Mouse (Mus musculus) heart, postnatal 4 days (tissue): Measurements from ENCODE around the gene Usp32. TPM values are rescaled to one million over a fixed set of nuclear protein-coding genes. Genes with fewer than 3 reads are reported as not detected.

ENCODE experiments used
- DNase-seq: peaks from one replicate; pipeline ENCODE4 v3.0.0; 2021
- total RNA-seq, 2 experiments: library from RNA; stranded (reverse); gene quantifications; 2 replicates each; pipeline ENCODE4 v1.2.3; 2021

Usp32 gene
- total RNA-seq, 2 experiments from 2014 or later, result 21.8 to 21.9 TPM

- no peak for DNase-seq
Observed at GRCm38 (mm10) chr11:84945841-84946240, 194.1 kb downstream of the Usp32 start.

GRCm38 (mm10) chr11:84944639-84945435 lies 195.1 kb downstream of the Usp32 start:
- no peak for DNase-seq

- DNase-seq, result peak; percentile 82
Observed at GRCm38 (mm10) chr11:84943948-84944347, 196.0 kb downstream of the Usp32 start.

DNA sequence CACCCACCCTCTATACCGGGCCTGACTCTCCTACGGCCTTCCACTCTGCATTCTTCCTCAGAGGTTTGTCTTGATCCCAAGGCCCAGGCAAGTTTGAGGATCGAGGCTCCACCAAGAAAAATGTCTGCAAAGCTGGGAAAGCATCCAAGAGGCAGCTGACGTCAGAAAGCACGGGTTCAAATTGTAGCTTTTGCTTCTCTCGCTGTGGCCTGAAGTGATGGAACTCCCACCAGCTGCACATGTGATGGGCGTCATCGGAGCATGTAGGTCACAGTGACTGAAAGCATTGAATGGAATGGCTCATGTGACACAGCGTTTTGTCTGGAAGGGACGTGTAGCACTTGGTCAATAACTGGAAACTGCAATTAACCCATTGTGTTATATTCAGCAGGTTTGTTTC lies 199.8 kb downstream of the Usp32 start:
- DNase-seq, result no peak

- peak; percentile 28 for DNase-seq
Observed at GRCm38 (mm10) chr11:84939508-84940053, 200.4 kb downstream of the Usp32 start.

Other genes starting within 250 kb of the Usp32 start
- 10 to 100 TPM; 13.4 to 13.7 TPM for gene Znhit3, start 223.8 kb downstream of the Usp32 start, total RNA-seq
- gene Car4, start 182.4 kb downstream of the Usp32 start, total RNA-seq, result 10 to 100 TPM; 21.1 to 21.5 TPM
- gene 1700125H20Rik, start 30.2 kb upstream of the Usp32 start, total RNA-seq, result under 1 TPM in 1 of 2 experiments, not detected in 1; 0.71 TPM
- gene Appbp2, start 95.0 kb upstream of the Usp32 start, total RNA-seq, result 10 to 100 TPM; 39.2 to 40.0 TPM
- 10 to 100 TPM; 16.2 to 16.8 TPM for gene Ppm1d, start 171.1 kb upstream of the Usp32 start, total RNA-seq
- 10 to 100 TPM; 24.4 to 24.7 TPM for gene Bcas3, start 213.0 kb upstream of the Usp32 start, total RNA-seq